Mouse (Mus musculus) thymus, adult 2 months (tissue): Measurements from ENCODE around the gene Clmp.

Experiments
- CTCF ChIP-seq: fragments of 200-500 bp; IDR thresholded peaks from 2 replicates; pipeline ENCODE4 v1.5.1; 2012; ENCODE audit warnings: mild to moderate bottlenecking, control low read depth, low read length, moderate library complexity, borderline replicate concordance; ENCODE audit not compliant: control insufficient read depth, poor library complexity, insufficient read depth; ENCODE audit errors: extremely low read depth
- POLR2A ChIP-seq: fragments of 200-500 bp; IDR thresholded peaks from 2 replicates; pipeline ENCODE4 v1.6.1; 2012; ENCODE audit warnings: mild to moderate bottlenecking, low read length, control low read depth, moderate library complexity; ENCODE audit not compliant: control insufficient read depth, poor library complexity, insufficient read depth; ENCODE audit errors: extremely low read depth

DNA sequence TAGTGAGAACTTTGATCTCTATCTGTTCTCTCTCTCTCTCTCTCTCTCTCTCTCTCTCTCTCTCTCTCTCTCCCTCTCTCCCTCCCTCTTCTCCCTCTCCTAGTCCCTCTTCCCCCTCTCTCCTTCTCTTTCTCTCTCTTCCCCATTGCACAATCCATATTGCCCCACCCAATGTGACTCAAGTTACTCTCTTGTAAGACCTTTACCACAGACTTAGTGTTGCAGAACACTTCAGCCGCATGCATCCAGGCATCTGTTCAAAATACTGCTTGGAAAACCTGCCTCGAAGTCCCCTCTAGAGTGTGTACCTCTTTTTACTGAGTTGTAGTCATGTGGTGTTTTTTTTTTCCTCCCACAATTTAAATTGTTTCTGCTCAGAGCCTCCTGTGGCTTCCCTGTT is 44.4 kb upstream of the Clmp start:
- no peak for TF ChIP-seq CTCF
- no peak for TF ChIP-seq POLR2A
